Mouse (Mus musculus): ENCODE measurements around the gene Acer2.

The Acer2 gene

DNA sequence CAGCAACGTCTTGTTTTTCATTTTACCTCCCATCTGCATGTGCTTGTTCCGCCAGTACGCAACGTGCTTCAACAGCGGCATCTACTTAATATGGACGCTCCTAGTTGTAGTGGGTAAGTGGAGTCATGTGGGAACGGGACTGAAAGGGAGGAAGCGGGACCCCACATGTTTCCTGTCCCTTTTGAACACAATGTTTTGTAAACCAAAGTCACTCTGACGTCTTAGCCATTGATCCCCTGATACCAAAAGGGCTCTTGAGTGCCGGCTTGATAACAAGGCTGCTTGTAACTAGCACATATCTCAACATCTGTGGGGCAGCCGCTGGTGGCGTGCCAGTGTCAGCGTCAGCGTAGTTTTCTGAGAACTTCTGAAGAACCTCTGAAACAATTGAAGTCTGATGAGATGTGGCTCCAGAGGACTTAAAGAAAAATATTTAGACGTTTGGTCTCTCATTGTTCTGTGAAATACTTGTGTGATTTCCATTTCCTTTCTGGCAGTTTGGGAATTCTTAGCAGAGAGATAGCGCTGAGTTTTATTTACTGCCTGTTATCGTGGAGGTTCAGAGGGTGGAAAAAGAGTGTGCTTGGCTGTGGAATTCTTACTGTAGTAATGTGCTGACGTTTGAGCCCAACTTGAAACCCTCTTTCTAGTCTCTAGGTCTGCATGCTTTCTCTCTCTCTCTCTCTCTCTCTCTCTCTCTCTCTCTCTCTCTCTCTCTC lies 12.1 kb downstream of the Acer2 start:
- DNase-seq (ENCODE audit: extremely low read depth, low read depth, low spot score), result no peak

- DNase-seq (ENCODE audit: extremely low read depth, low read depth, low spot score), result no peak
Observed at GRCm38 (mm10) chr4:86887879-86888278, 13.7 kb downstream of the Acer2 start.

DNA sequence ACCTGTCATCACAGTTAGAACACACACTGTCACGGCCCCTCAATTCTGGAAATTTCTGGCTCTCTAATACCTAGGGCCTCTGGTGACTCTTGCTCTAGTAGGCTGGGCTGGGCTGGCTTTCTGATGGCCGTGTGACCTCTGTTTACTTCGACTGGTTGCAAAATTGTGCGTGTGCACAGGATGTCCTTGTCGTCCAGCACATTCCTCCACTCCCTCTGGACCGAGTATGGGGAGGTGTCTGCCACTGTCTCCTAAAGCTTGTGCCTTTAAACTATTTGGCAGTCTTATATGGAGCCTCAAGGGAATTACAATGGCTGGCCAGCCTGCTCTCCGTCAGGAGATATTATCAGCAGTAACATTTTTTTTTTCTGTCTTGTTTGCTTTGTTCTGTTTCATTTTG lies 23.2 kb downstream of the Acer2 start:
- peak; percentile 74 for DNase-seq (ENCODE audit: extremely low read depth, low read depth, low spot score)

DNA sequence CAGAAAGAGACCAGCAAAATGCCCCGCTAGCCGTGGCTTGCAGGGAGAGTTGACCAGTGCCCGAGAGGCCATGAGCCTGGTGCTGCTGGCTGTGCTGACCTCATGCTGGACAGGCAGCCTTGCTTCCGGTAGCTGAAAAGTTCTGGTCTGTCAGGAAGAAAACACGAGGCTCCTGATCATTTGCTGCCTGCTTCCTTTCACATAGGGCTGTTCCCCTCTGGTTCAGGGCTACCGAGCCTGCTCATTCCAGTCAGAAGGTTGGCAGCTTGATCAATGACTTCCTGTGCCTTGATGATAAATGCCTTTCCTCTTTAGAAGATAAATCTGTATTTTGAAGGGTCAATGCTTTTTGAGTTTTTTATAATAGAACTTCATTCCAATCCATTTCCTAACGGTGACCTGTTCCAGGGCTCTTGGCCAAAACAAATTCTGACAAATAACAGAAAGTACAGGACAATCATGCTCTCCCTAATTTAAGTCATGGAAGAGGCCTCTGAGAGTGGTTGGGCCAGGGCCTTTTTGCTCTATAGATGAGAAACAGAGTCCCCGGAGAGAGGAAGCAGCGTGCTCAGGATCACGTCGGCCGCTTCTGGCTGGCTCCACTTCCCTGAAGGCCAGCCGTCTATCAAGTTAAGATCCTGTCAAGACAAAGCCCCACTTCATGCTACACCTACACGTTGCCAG lies 24.7 kb downstream of the Acer2 start:
- DNase-seq (ENCODE audit: extremely low read depth, low read depth, low spot score), result no peak

DNA sequence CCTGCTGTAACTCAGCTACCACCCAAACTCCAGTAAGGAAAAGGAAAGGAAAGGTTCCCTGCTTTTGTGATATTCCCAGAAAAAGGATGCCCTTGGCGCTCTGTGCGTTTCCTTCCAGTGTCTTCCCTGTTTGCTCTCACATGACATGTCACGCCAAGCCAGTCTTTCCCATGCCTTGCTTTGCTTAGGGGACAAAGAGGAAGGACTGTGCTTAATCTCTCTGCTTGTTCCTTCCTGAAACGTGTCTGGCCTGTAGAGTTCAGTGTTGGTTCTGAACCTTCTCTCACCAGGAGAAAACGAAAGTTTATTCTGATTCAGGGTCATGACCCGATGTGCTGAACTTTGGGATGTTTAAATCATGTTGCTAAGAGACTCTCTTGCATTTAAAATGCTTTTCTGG lies 28.2 kb downstream of the Acer2 start:
- DNase-seq (ENCODE audit: extremely low read depth, low read depth, low spot score), result no peak

DNA sequence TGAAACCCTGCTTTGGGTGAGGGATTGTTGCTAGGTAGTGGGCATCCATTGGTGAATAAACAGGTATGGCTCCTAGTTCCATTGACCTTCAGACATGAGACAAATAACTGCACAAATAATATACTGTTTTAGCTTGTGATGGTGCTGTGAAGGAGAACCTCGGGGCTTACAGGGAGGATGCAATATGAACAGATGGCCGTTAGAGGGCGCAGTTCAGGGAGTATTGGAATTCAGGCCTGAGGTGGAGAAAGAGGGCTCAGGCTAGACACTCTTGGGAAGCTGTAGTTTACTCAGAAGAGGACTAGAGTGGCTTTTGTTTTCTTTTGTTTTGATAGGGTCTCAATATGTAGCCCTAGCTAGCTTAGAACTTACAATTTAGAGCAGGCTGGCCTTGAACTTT lies 30.8 kb downstream of the Acer2 start:
- DNase-seq (ENCODE audit: extremely low read depth, low read depth, low spot score), result no peak

DNA sequence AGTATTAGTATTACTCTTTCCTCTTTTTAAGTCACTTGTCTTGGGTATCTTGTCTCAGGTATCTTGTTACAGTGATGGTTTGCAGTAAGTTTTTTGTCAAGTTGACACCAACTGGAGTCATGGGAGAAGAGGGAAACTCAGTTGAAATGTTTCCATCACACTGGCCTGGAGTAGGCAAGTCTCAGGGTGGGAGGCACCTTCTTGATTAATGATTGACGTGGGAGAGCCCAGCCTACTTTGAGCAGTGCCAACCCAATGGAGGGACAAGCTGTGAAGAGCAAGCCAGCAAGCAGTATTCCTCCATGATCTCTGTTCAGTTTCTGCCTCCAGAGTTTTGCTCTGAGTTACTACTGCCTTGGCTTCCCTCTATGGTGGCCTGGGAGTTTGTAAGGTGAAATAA lies 31.7 kb downstream of the Acer2 start:
- DNase-seq (ENCODE audit: extremely low read depth, low read depth, low spot score), result no peak

DNA sequence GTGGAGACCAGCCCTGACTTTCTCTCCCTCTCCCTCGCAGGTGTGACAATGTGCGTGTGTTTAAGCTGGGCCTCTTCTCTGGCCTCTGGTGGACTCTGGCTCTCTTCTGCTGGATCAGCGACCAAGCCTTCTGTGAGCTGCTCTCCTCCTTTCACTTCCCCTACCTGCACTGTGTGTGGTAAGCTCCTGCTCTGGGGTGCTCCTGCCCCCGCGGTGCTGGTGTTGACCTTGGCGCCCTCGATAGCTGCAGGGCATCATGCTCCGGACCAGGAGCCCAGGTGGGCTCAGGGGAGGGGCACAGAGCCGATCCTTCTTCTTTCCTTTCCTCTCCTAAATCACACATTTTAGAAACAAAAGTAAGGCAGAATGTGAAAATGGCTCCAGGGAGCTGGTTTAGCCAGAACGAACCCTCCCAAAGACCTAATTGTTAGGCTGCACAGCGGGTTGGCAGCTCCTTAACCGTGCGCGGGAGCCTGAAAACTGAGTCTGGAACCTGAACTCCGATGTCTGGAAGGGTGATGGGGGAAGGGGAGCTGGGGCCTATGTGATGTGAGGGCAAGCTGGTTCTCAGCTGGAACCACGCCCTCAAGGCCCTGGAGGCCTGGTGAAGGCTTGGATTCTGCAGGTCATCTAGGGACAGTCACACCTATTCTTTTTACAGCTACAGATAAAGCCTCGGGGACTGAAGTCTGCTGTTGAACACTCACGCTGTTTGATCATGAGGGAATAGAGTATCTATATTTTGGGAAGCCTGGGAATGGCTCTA lies 37.6 kb downstream of the Acer2 start:
- DNase-seq (ENCODE audit: extremely low read depth, low read depth, low spot score), result no peak

DNA sequence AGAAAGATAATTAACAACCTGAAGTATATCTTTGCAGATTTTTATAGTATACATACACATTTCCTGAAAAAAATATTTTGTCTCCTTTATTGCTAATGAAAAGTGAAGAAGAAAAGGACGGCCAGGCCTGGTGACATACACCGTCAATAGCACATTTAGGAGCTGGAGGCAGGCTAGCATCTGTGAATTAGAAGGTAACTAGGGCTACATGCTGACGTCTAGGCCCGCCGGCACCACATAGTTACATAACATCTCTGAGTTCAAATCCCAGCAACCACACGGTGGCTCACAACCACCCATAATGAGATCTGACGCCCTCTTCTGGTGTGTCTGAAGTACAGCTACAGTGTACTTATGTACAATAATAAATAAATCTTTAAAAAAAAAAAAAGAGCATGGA lies 38.6 kb downstream of the Acer2 start:
- no peak for DNase-seq (ENCODE audit: extremely low read depth, low read depth, low spot score)

- no peak for DNase-seq (ENCODE audit: extremely low read depth, low read depth, low spot score)
Observed at GRCm38 (mm10) chr4:86916062-86916461, 41.9 kb downstream of the Acer2 start.

GRCm38 (mm10) chr4:86923476-86924055 lies 49.4 kb downstream of the Acer2 start:
- no peak for DNase-seq (ENCODE audit: extremely low read depth, low read depth, low spot score)

DNA sequence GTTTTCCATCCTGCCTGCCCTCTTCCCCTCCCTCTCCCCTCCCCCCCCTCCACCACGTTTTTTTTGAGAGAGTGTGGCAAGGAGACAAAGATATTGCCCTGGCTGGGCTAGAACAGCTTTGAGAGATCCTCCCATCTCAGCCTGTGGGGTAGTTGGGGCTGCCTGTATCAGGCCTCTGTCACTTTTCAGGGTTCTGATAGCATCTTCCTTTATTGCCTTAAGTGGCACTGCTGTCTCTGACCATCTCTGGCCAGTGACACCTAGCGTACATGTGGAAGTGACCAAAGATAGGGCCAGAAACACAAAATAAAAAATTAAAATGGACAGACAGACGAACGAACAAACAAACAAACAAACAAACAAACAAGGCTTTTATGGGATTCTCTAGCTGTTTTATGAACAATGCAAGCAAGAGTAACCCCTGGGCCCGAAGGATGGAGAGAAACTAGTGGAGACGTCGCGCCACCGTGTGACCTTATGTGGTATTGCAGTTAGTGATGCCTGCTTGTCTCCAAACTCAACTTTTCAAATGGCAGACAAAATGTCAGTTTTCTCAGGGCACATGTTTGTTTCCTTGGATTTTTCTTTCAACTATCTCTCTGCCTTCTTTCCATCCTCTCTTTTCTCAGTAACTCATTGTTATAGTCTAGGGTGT lies 50.7 kb downstream of the Acer2 start:
- DNase-seq (ENCODE audit: extremely low read depth, low read depth, low spot score), result no peak

DNA sequence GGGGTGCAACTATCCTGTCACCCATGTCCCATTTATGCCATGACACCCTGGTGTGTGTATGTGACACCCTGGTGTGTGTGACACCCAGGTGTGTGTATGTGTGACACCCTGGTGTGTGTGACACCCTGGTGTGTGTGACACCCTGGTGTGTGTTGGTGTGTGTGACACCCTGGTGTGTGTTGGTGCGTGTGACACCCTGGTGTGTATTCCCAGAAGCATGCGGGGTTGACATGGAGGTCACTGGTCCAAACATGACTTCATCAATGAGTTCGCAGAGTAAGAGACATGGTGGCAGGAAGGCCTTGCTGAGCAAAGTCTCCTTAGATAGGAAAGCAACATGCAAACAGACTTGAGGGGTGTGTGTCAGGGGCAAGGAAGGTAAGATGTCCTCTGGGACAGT lies 52.8 kb downstream of the Acer2 start:
- DNase-seq (ENCODE audit: extremely low read depth, low read depth, low spot score), result no peak

DNA sequence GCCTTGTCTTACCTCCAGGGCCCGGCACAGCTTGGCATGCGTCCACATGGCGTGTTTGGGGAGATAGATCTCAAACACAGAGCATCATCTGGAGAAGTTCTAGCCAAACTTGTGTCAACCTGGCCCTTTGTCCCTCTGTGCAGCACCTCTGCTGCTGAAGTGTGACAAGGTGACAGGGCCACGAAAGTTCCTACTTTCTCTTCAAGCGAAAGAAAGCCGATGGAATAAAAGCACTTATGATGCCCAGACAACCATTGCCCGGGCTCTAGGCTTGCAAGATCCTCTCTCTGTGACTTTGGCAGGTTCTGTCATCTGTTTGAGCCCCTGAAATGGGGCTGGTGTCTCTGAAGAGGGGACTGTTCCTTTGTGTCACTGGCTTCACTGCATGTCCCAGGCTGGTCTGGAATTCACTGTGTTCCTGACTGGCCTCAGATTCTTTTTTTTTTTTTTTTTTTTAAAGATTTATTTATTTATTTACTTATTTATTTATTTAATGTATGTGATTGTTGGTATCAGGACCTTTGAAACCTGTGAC lies 56.0 kb downstream of the Acer2 start:
- DNase-seq (ENCODE audit: extremely low read depth, low read depth, low spot score), result no peak

GRCm38 (mm10) chr4:86930636-86931456 lies 56.6 kb downstream of the Acer2 start:
- DNase-seq (ENCODE audit: extremely low read depth, low read depth, low spot score), result no peak

DNA sequence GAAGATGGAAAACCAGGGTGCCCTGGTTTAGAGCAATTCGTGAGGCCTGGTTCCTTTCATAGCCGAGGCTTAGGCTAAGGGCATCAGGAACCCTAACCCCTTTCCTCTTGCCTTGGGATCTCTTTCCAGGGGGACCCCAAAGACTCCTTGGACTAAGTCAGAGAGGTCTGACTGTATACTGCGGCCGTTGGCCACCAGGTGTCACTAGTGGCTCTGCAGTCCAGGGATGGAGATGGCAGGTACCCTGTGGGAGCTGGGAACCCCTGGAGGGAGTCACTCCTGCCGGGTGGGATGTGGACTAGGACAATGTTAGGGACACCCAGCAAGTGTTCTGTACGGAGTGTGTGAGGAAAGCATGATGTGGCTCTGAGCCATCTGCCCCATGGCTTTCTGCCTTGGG lies 58.8 kb downstream of the Acer2 start:
- no peak for DNase-seq (ENCODE audit: extremely low read depth, low read depth, low spot score)

GRCm38 (mm10) chr4:86936217-86936616 lies 62.0 kb downstream of the Acer2 start:
- no peak for DNase-seq (ENCODE audit: extremely low read depth, low read depth, low spot score)

GRCm38 (mm10) chr4:86936706-86937105 lies 62.5 kb downstream of the Acer2 start:
- no peak for DNase-seq (ENCODE audit: extremely low read depth, low read depth, low spot score)

GRCm38 (mm10) chr4:86942656-86943055 lies 68.5 kb downstream of the Acer2 start:
- no peak for DNase-seq (ENCODE audit: extremely low read depth, low read depth, low spot score)

DNA sequence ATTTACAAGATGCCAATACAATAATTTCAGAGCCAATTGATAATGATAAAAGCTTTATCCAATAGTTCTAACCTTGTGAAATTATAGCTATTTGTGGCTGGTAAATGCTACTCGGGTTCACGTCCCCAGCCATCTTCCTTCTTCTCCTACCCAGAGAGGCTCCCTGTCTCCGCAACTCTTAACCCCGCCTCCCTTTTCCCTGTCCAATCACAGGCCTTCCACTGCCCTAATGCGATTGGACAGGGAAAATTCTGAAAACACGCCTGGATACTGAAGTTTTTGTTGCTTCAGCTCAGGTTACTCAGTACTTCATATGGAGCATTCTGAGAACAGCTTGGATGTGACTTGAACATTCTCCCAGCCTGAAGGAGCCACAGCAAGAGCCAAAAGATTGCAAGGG lies 69.1 kb downstream of the Acer2 start:
- DNase-seq (ENCODE audit: extremely low read depth, low read depth, low spot score), result no peak

All from fat pad, adult 2 months (tissue).